Mouse (Mus musculus): ENCODE results near the gene Dab1. TPM values are rescaled to one million over a fixed set of nuclear protein-coding genes. Genes with fewer than 3 reads are reported as not detected.

The Dab1 gene
- polyA plus RNA-seq, 1 experiment from 2014 or later = 1.2 TPM

DNA sequence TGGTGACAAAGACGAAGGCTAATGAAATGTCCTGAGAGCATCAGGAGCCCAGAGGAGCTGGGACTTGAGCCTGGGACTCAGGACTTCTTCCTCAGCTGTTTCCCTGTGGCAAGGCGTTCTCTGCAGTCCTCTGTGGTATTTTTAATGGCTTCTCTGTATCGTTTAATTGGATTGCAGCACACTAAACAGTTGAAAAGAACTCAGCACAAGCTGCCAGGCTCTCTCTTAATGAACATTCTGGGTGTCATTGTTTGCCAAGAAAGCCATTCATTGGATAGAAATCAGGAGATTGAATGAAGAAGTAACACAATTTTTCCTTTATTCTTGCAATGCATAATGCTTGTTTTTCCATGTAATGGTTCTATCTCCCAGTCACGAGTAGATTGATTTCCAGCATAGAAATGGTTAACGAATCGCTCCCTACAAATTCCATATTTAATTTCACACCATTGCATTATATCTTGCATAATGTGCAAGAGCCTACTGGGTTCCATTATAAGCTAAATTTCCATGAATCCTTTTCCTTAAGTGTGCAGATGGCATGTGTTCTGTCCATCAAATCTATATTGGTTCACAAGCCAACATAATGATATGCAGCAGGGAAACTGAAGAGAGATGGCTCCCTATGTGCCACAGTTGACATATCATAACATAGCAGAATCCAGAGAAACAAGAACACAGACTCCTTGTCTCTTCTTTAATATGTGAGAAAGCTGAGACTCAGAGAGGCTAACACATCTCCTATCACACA lies 650.4 kb downstream of the Dab1 start:
- Histone ChIP-seq H3K4me3 (replicated peaks) (no peak overlapping the region), H3K27ac (replicated peaks) (no peak overlapping the region), H3K27me3 (no peaks in the 10 kb centered on the region), H3K9me3 (replicated peaks) (no peaks in the 10 kb centered on the region), H3K36me3 (replicated peaks) (no peaks in the 10 kb centered on the region), H3K4me1 (replicated peaks) (no peaks in the 10 kb centered on the region), H3K4me2 (no peak overlapping the region), H3K9ac (no peak overlapping the region)
- WGBS (ENCODE audit: insufficient replicate concordance) = 62% methylated on average over 6 of the region's 6 CpGs
- no peak for ATAC-seq (ENCODE audit: insufficient read depth)

DNA sequence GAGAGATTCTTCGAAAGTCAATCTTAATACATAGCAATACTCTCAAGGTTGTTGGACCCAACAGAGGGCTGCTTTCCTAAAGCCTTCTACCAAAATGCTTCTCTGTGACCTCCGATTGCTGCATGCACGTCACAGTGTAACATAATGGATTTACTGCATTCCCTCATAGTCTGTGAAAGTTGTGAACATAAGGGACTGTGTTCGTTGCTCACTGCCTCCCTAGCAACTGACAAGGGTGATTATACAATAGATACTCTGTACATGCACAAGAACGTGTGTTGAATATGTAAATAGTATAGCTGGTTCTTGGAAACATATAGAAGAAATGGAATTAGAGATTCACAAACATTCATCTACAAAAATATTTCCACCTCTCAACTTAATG lies 651.0 kb downstream of the Dab1 start:
- ATAC-seq (ENCODE audit: insufficient read depth) = no peak
- H3K9ac ChIP-seq = no peak overlapping the region
- no peaks in the 10 kb centered on the region for H3K4me1 ChIP-seq (replicated peaks)
- H3K4me3 ChIP-seq (replicated peaks) = no peak overlapping the region
- H3K36me3 ChIP-seq (replicated peaks) = no peaks in the 10 kb centered on the region
- H3K27ac ChIP-seq (replicated peaks) = no peak overlapping the region
- no peaks in the 10 kb centered on the region for H3K27me3 ChIP-seq
- 65% methylated on average over 5 of the region's 5 CpGs for WGBS (ENCODE audit: insufficient replicate concordance)
- no peak overlapping the region for H3K4me2 ChIP-seq
- no peaks in the 10 kb centered on the region for H3K9me3 ChIP-seq (replicated peaks)

DNA sequence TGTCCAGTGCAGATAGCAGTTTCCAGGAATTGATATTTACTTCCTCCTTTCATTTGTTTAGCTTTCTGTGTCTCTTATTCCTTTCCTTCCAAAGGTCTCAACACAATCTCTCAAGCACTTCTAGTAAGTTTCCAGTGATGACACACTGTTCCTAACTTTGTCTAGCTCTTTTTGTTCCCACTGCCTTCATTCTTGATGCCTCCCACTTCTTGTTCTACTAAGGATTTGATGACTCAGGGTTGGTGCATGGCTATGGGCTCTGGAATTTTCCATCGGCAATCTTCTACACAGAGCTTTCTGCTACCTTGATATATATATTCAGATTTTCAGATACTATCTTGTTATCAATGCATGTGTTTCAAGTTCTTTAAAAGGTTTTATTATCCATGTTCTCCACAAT lies 656.1 kb downstream of the Dab1 start:
- Histone ChIP-seq H3K4me1 (replicated peaks) (no peaks in the 10 kb centered on the region), H3K4me2 (no peak overlapping the region), H3K4me3 (replicated peaks) (no peak overlapping the region), H3K9ac (no peak overlapping the region), H3K36me3 (replicated peaks) (no peaks in the 10 kb centered on the region), H3K9me3 (replicated peaks) (no peaks in the 10 kb centered on the region), H3K27ac (replicated peaks) (no peak overlapping the region), H3K27me3 (no peaks in the 10 kb centered on the region)
- ATAC-seq (ENCODE audit: insufficient read depth) = no peak
- WGBS (ENCODE audit: insufficient replicate concordance) = 64% methylated on average over 1 of the region's 1 CpGs

DNA sequence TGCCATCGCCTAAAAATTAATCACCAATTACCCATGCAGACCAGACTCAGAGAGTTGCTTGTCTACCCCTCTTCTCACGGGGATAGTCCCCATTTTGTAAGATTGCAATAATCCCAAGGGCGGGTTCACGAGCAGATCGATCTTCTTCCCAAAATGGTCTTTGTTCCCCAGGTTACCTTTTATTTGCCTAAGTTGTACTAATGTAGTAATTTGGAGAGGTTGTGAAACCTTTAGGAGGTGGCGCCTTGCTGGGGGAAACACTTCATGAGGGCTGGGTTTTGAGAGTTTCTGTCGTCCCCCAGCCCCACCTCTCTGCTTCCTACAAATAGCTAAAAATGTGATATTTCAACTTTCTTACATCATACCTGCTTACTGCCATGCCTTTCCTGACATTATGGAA lies 657.8 kb downstream of the Dab1 start:
- Histone ChIP-seq H3K27ac (replicated peaks) (no peak overlapping the region), H3K9ac (no peak overlapping the region), H3K36me3 (replicated peaks) (no peaks in the 10 kb centered on the region), H3K4me1 (replicated peaks) (no peaks in the 10 kb centered on the region), H3K27me3 (no peaks in the 10 kb centered on the region), H3K4me3 (replicated peaks) (no peak overlapping the region), H3K9me3 (replicated peaks) (no peaks in the 10 kb centered on the region), H3K4me2 (no peak overlapping the region)
- 59% methylated on average over 7 of the region's 7 CpGs for WGBS (ENCODE audit: insufficient replicate concordance)
- no peak for ATAC-seq (ENCODE audit: insufficient read depth)

DNA sequence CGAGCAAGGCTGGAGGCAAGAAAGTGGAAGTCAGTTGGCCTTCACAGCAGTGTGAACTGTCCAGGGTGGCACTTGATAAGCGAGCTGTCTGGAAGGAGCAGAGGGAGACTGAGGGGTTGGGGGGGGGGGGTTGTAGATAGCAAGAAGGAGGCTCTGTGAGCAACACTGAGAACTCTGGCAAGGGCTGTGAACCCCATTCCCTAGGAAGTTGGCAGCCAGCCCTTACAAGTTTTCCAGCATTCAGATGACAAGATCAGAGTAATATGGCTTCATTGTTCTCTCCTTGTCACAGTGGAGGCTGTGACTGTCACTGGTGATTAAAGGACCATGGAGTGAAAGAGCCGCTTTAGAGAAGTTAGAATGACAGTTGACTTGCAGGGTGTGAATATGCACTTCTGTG lies 662.4 kb downstream of the Dab1 start:
- Histone ChIP-seq H3K9me3 (replicated peaks) (no peaks in the 10 kb centered on the region), H3K27ac (replicated peaks) (no peak overlapping the region), H3K4me2 (no peak overlapping the region), H3K4me3 (replicated peaks) (no peak overlapping the region), H3K27me3 (no peaks in the 10 kb centered on the region), H3K36me3 (replicated peaks) (no peaks in the 10 kb centered on the region), H3K9ac (no peak overlapping the region), H3K4me1 (replicated peaks) (no peaks in the 10 kb centered on the region)
- WGBS (ENCODE audit: insufficient replicate concordance) = 35% methylated on average over 3 of the region's 3 CpGs
- no peak for ATAC-seq (ENCODE audit: insufficient read depth)

DNA sequence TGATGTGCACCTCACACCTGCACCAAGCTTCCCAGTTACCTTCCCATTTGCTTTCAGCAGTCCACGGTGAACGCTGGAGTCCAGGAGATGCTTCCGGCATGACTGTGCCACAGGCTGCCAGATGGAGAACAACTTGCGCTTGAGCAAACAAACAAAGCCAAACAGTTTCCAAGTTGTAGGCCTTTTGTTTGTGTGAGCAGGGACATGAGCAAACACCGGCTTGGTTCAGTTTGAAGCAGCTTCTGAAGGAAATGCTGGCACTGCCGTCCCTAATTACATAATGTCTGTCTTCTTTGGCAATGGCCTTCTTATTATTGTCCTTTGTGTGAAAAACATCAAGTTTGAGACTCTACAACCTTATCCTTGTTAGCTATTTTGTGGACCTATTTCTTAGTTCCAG lies 664.7 kb downstream of the Dab1 start:
- Histone ChIP-seq H3K27me3 (no peaks in the 10 kb centered on the region), H3K4me3 (replicated peaks) (no peak overlapping the region), H3K9me3 (replicated peaks) (no peaks in the 10 kb centered on the region), H3K9ac (no peak overlapping the region), H3K4me2 (no peak overlapping the region), H3K36me3 (replicated peaks) (no peaks in the 10 kb centered on the region), H3K27ac (replicated peaks) (no peak overlapping the region), H3K4me1 (replicated peaks) (no peaks in the 10 kb centered on the region)
- 64% methylated on average over 6 of the region's 6 CpGs for WGBS (ENCODE audit: insufficient replicate concordance)
- ATAC-seq (ENCODE audit: insufficient read depth) = no peak

DNA sequence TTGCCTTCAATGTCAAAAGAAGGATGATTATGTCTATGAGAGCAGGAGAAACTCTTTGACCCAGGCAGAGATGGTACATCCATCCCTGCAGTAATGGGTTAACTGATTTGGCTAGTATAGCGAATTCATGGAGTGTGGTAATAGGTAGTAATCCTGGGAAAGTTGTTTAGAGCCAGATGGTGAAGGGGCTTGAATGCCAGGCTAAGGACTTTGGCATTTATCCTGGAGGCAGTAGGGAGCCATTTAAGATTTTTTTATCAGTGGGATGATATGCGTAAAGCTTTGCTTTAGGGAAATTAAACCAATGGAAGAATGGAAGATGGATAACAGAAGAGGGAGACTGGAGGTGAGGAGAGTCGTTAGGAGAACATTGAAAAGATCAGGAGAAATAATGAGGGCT lies 669.2 kb downstream of the Dab1 start:
- no peak overlapping the region for H3K9ac ChIP-seq
- H3K9me3 ChIP-seq (replicated peaks) = no peaks in the 10 kb centered on the region
- H3K36me3 ChIP-seq (replicated peaks) = no peaks in the 10 kb centered on the region
- H3K4me3 ChIP-seq (replicated peaks) = no peak overlapping the region
- WGBS (ENCODE audit: insufficient replicate concordance) = 51% methylated on average over 3 of the region's 3 CpGs
- H3K4me1 ChIP-seq (replicated peaks) = no peaks in the 10 kb centered on the region
- ATAC-seq (ENCODE audit: insufficient read depth) = no peak
- H3K4me2 ChIP-seq = no peak overlapping the region
- H3K27ac ChIP-seq (replicated peaks) = no peak overlapping the region
- H3K27me3 ChIP-seq = no peaks in the 10 kb centered on the region

DNA sequence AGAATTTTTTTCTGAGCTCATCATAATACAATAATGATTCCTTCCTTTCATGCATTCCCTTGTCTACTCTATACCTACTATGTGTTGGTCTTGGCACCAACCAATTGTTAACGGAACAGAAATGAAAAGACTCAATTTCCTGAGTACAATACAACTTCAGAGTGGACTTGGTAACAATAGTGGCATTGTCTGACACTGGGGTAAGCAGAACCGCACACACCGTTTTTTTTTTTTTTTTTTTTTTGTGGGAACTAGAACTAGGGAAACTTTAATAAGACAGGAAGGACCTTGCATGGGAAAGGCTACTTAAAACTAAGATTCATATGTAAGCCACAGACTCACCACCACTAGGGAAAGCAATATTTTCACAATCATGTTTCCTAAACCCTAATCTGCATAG lies 682.6 kb downstream of the Dab1 start:
- H3K27me3 ChIP-seq = no peaks in the 10 kb centered on the region

DNA sequence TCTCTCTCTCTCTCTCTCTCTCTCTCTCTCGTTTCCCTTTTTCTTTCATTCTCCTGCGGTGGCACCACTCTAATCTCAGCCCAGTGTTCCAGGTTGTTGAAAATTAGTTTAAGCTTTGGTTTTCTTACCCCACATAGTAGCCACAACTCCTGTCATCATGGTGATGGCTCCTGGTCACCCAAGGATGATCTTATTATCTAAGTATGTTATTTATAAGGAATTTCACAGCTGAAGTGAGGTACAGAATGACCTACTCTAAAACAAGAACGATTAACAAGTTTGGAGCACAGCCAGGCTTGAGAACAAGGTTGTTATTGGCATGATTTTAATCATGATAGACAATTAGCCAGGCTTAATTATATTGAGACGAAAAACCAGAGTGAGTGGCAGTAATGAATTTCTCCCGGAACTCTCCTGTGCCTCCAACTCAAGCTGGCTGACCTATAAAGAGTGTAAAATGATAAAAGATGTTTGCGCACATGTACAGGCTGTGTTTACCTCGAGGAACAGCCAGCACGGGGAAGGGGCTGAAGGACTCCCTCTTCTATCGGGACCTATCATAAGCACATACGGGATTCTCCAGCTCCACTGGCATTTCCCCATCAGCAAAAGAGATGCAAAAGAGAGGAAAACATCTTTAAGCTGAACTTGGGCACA lies 684.0 kb downstream of the Dab1 start:
- no peaks in the 10 kb centered on the region for H3K4me1 ChIP-seq (replicated peaks)
- 63% methylated on average over 10 of the region's 10 CpGs for WGBS (ENCODE audit: insufficient replicate concordance)
- H3K9ac ChIP-seq = no peak overlapping the region
- no peak overlapping the region for H3K4me2 ChIP-seq
- H3K27ac ChIP-seq (replicated peaks) = no peak overlapping the region
- no peak for ATAC-seq (ENCODE audit: insufficient read depth)
- H3K27me3 ChIP-seq = no peaks in the 10 kb centered on the region
- no peaks in the 10 kb centered on the region for H3K9me3 ChIP-seq (replicated peaks)
- no peak overlapping the region for H3K4me3 ChIP-seq (replicated peaks)
- H3K36me3 ChIP-seq (replicated peaks) = no peaks in the 10 kb centered on the region

More for the DNA sequence above, 682.6 kb downstream of the Dab1 start:
- Histone ChIP-seq H3K9ac (no peak overlapping the region), H3K9me3 (replicated peaks) (no peaks in the 10 kb centered on the region), H3K4me1 (replicated peaks) (no peaks in the 10 kb centered on the region), H3K4me3 (replicated peaks) (no peak overlapping the region), H3K27ac (replicated peaks) (no peak overlapping the region), H3K4me2 (no peak overlapping the region), H3K36me3 (replicated peaks) (no peaks in the 10 kb centered on the region)
- WGBS (ENCODE audit: insufficient replicate concordance) = 60% methylated on average over 3 of the region's 3 CpGs
- no peak for ATAC-seq (ENCODE audit: insufficient read depth)

DNA sequence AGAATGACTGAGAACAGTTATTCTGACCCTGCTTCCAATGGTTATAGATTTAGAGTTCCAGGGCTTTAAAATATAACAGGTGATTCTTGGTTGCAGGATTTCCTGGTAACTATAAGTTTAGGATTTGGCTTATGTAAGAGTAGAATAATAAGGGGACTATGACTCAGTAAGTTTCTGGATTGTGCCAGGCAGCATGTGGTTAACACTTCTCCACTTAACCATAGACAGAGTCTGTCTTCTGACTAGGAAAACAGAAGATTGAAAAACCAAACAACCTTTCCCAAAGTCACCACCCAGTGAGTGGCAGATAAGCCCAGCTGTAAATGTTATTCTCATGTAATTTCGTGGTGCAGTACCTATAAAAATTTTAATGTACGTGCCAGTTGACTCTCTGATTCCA lies 688.6 kb downstream of the Dab1 start:
- no peak overlapping the region for H3K27ac ChIP-seq (replicated peaks)
- H3K4me3 ChIP-seq (replicated peaks) = no peak overlapping the region
- H3K27me3 ChIP-seq = no peaks in the 10 kb centered on the region
- H3K4me1 ChIP-seq (replicated peaks) = no peaks in the 10 kb centered on the region
- H3K9me3 ChIP-seq (replicated peaks) = no peaks in the 10 kb centered on the region
- no peak overlapping the region for H3K4me2 ChIP-seq
- no peak overlapping the region for H3K9ac ChIP-seq
- no peak for ATAC-seq (ENCODE audit: insufficient read depth)
- WGBS (ENCODE audit: insufficient replicate concordance) = 31% methylated on average over 2 of the region's 2 CpGs
- H3K36me3 ChIP-seq (replicated peaks) = no peaks in the 10 kb centered on the region

DNA sequence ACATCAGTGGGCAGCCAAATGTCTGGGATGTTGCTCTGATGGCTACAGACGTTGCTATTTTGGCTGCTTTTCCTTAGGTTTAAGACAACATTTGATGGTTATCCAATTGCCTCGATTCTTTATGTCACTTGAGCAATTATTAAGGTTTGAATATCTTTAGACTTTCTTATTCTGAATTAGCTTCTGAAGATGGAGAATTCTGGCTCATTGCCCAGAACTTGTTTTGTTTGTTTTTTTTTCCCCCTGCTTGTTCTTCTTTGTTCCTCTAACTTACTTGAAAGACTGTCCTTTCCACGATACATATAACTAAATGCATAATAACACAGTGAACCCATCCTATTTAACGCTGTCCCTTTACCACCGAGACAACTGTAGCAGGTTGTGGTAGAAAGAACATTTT lies 707.1 kb downstream of the Dab1 start:
- Histone ChIP-seq H3K9me3 (replicated peaks) (no peaks in the 10 kb centered on the region), H3K4me2 (no peak overlapping the region), H3K27ac (replicated peaks) (no peak overlapping the region), H3K4me3 (replicated peaks) (no peak overlapping the region), H3K27me3 (no peaks in the 10 kb centered on the region), H3K4me1 (replicated peaks) (no peaks in the 10 kb centered on the region), H3K9ac (no peak overlapping the region), H3K36me3 (replicated peaks) (no peaks in the 10 kb centered on the region)
- ATAC-seq (ENCODE audit: insufficient read depth) = no peak
- 61% methylated on average over 5 of the region's 5 CpGs for WGBS (ENCODE audit: insufficient replicate concordance)

DNA sequence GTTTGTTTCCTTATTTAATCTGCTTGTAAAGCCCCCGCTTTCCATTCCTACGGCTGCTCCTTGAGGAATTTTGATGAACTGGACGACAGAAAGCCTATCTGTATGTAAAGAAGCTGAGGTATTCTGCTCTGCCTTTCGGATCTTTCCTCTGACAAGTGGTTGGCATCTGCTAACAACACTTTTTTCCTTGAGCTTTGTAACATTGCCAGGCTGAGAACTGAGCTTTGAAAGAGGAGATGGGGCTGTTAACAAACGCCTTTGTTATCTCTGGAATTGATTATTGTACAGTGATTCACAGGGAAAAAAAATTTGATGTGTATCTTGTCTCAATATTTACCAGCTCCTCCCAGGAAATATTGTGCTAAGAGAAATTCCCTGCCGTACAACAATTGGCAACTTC lies 712.7 kb downstream of the Dab1 start:
- Histone ChIP-seq H3K4me1 (replicated peaks) (no peaks in the 10 kb centered on the region), H3K4me2 (no peak overlapping the region), H3K4me3 (replicated peaks) (no peak overlapping the region), H3K9me3 (replicated peaks) (no peaks in the 10 kb centered on the region), H3K27ac (replicated peaks) (no peak overlapping the region), H3K9ac (no peak overlapping the region), H3K27me3 (no peaks in the 10 kb centered on the region), H3K36me3 (replicated peaks) (no peaks in the 10 kb centered on the region)
- no peak for ATAC-seq (ENCODE audit: insufficient read depth)
- 39% methylated on average over 6 of the region's 6 CpGs for WGBS (ENCODE audit: insufficient replicate concordance)
